Mouse (Mus musculus): ENCODE results near the gene Arhgap11a. TPM values are rescaled to one million over a fixed set of nuclear protein-coding genes. Genes with fewer than 3 reads are reported as not detected.

The Arhgap11a gene
- total and polyA plus RNA-seq, 3 experiments, result 24.3 to 43.1 (median 29.7) TPM

DNA sequence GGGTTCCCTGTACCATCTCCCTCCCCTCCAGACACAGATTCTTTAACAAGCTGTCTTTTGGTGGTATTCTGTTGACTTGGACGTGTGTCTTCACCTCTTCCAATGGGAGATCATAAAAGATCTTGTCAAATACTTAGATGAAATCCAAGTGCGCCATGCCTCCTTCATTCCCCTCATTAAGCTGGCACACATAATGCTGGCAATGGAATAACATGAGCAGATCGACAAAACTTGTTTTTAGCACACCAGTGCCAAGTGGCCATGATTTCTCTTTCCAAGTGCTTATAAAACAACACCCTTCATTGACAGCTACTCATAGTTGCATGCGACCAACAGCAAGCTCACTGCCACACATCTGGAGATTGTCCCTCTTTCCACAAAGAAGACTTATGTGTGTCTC, 60.6 kb downstream of the Arhgap11a start:
- H3K27me3 ChIP-seq (ENCODE audit: control insufficient read depth in 1 of 2, insufficient read depth in 2 of 2, low read length in 2 of 2), result no peaks in the 10 kb centered on the region; a peak in 1 of 4 replicates
- TF ChIP-seq TAL1 (IDR thresholded peaks at IDR 0.05; ENCODE audit: low read length), result no peak
- TF ChIP-seq POLR2A (IDR thresholded peaks at IDR 0.05; ENCODE audit: control insufficient read depth in 1 of 2, insufficient read depth in 1 of 2, low read depth in 1 of 2, low read length in 2 of 2, poor library complexity in 1 of 2), result no peak
- TF ChIP-seq CHD1 (IDR thresholded peaks at IDR 0.05; ENCODE audit: low read depth, low read length), result no peak
- no peak for TF ChIP-seq SIN3A (IDR thresholded peaks at IDR 0.05; ENCODE audit: low read length)
- no peaks in the 10 kb centered on the region for H3K79me2 ChIP-seq (ENCODE audit: control insufficient read depth, insufficient read depth, low read length, poor library complexity)
- no peaks in the 10 kb centered on the region for H3K36me3 ChIP-seq (ENCODE audit: control insufficient read depth in 1 of 2, insufficient read depth in 2 of 2, low read length in 2 of 2)
- H3K4me3 ChIP-seq (ENCODE audit: control insufficient read depth in 1 of 2, insufficient read depth in 1 of 2, low read depth in 2 of 2, low read length in 2 of 2), result no peak overlapping the region
- H3K27ac ChIP-seq (ENCODE audit: control insufficient read depth, low read depth, low read length), result no peak overlapping the region
- no peak overlapping the region for H3K9ac ChIP-seq (ENCODE audit: control insufficient read depth, low read depth, low read length, poor library complexity, severe bottlenecking)
- no peaks in the 10 kb centered on the region for H3K9me3 ChIP-seq (replicated peaks; ENCODE audit: insufficient read depth, low read length)
- no peaks in the 10 kb centered on the region for H3K4me1 ChIP-seq (ENCODE audit: control insufficient read depth in 1 of 2, insufficient read depth in 2 of 2, low read length in 2 of 2)
- no peak for DNase-seq (ENCODE audit: low read depth, low spot score)

DNA sequence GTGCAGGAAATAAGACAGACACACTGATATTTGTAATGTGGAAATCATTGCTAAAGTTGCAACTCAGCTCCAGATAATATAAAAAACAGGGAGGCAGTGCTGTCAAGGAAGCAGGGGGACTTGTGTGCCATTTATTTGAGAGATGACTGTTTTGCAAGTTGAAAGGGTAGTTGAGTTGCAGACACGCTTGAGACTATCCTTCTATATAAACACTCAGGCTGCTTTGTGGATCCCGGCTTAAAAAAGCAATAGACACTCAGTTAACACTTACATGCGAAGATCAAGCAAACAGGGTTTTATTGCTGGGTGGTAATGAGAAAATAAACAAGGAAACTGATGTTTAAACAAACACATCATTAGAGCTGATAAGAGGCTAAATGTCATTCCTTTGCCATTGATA, 63.6 kb downstream of the Arhgap11a start:
- DNase-seq (ENCODE audit: low read depth, low spot score), result no peak
- Histone ChIP-seq H3K9ac (ENCODE audit: control insufficient read depth, low read depth, low read length, poor library complexity, severe bottlenecking) (no peak overlapping the region), H3K36me3 (ENCODE audit: control insufficient read depth in 1 of 2, insufficient read depth in 2 of 2, low read length in 2 of 2) (no peaks in the 10 kb centered on the region), H3K79me2 (ENCODE audit: control insufficient read depth, insufficient read depth, low read length, poor library complexity) (no peaks in the 10 kb centered on the region), H3K27ac (ENCODE audit: control insufficient read depth, low read depth, low read length) (no peak overlapping the region), H3K9me3 (replicated peaks; ENCODE audit: insufficient read depth, low read length) (no peaks in the 10 kb centered on the region), H3K4me3 (ENCODE audit: control insufficient read depth in 1 of 2, insufficient read depth in 1 of 2, low read depth in 2 of 2, low read length in 2 of 2) (no peak overlapping the region), H3K4me1 (ENCODE audit: control insufficient read depth in 1 of 2, insufficient read depth in 2 of 2, low read length in 2 of 2) (no peaks in the 10 kb centered on the region), H3K27me3 (ENCODE audit: control insufficient read depth in 1 of 2, insufficient read depth in 2 of 2, low read length in 2 of 2) (no peaks in the 10 kb centered on the region; a peak in 1 of 4 replicates)
- TF ChIP-seq NRF1 (IDR thresholded peaks at IDR 0.05; ENCODE audit: insufficient read depth, low read depth, low read length, poor library complexity, severe bottlenecking) (no peak), CHD2 (IDR thresholded peaks at IDR 0.05; ENCODE audit: low read length) (no peak), KAT2A (conservative IDR thresholded peaks at IDR 0.05; ENCODE audit: low read depth, low read length) (no peak), BHLHE40 (IDR thresholded peaks at IDR 0.05; ENCODE audit: borderline replicate concordance, low read depth, low read length) (no peak), SMC3 (IDR thresholded peaks at IDR 0.05; ENCODE audit: low read depth, low read length) (no peak), HCFC1 (IDR thresholded peaks at IDR 0.05; ENCODE audit: low read depth, low read length) (no peak)

DNA sequence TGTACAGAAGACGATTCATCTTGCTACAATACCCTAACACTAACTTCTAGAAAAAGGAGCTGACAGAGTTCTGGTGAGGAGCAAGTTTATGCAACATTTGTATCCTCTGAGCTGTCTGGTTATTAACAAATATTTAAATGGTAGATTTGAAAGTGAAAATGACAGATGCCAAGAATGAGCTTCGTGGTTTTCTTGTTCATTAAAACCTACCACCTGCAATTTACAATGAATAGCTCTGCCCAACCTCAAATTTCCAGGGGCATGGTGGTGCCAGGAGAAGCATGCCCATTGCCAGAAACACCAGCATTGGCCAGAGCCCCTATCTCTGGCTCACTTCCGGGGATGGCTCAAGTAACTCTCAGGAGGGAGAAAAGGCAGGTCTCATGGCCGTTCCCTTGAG, 66.9 kb downstream of the Arhgap11a start:
- H3K27me3 ChIP-seq (ENCODE audit: control insufficient read depth in 1 of 2, insufficient read depth in 2 of 2, low read length in 2 of 2), result no peaks in the 10 kb centered on the region; a peak in 1 of 4 replicates
- DNase-seq (ENCODE audit: low read depth, low spot score), result no peak
- H3K9ac ChIP-seq (ENCODE audit: control insufficient read depth, low read depth, low read length, poor library complexity, severe bottlenecking), result no peak overlapping the region
- H3K79me2 ChIP-seq (ENCODE audit: control insufficient read depth, insufficient read depth, low read length, poor library complexity), result no peaks in the 10 kb centered on the region
- H3K4me3 ChIP-seq (ENCODE audit: control insufficient read depth in 1 of 2, insufficient read depth in 1 of 2, low read depth in 2 of 2, low read length in 2 of 2), result no peak overlapping the region
- no peaks in the 10 kb centered on the region for H3K36me3 ChIP-seq (ENCODE audit: control insufficient read depth in 1 of 2, insufficient read depth in 2 of 2, low read length in 2 of 2)
- TF ChIP-seq SIN3A (IDR thresholded peaks at IDR 0.05; ENCODE audit: low read length), result no peak
- TF ChIP-seq ZMIZ1 (IDR thresholded peaks at IDR 0.05; ENCODE audit: low read depth, low read length), result no peak
- no peak for TF ChIP-seq E2F4 (IDR thresholded peaks at IDR 0.05; ENCODE audit: borderline replicate concordance, low read depth, low read length)
- TF ChIP-seq TCF12 (IDR thresholded peaks at IDR 0.05; ENCODE audit: low read depth, low read length), result no peak
- H3K4me1 ChIP-seq (ENCODE audit: control insufficient read depth in 1 of 2, insufficient read depth in 2 of 2, low read length in 2 of 2), result no peaks in the 10 kb centered on the region
- H3K9me3 ChIP-seq (replicated peaks; ENCODE audit: insufficient read depth, low read length), result no peaks in the 10 kb centered on the region
- no peak overlapping the region for H3K27ac ChIP-seq (ENCODE audit: control insufficient read depth, low read depth, low read length)

Other genes with a start within 250 kb of the Arhgap11a start
- not detected in 2 replicates for gene Grem1, start 90.0 kb downstream of the Arhgap11a start, total RNA-seq (2012; rRNA removed)
- gene Grem1, start 90.0 kb downstream of the Arhgap11a start, polyA plus RNA-seq (2012; ENCODE audit: insufficient read depth in 1 of 2, insufficient read length in 2 of 2, low read depth in 1 of 2, low replicate concordance in 2 of 2, missing spikeins in 1 of 2), result not detected
- gene Scg5, start 19.5 kb downstream of the Arhgap11a start, total RNA-seq (2012; rRNA removed), result 0.31 TPM in 1 of 2 replicates, not detected in the other
- gene Scg5, start 19.5 kb downstream of the Arhgap11a start, polyA plus RNA-seq (2012; ENCODE audit: insufficient read depth in 1 of 2, insufficient read length in 2 of 2, low read depth in 1 of 2, low replicate concordance in 2 of 2, missing spikeins in 1 of 2), result under 1 TPM in 1 of 2 experiments, not detected in 1; 0.17 TPM
- not detected in 2 replicates for gene Gjd2, start 165.0 kb upstream of the Arhgap11a start, total RNA-seq (2012; rRNA removed)
- not detected for gene Gjd2, start 165.0 kb upstream of the Arhgap11a start, polyA plus RNA-seq (2012; ENCODE audit: insufficient read depth in 1 of 2, insufficient read length in 2 of 2, low read depth in 1 of 2, low replicate concordance in 2 of 2, missing spikeins in 1 of 2)
- 0.10 TPM in 1 of 2 replicates, not detected in the other for gene Actc1, start 204.9 kb upstream of the Arhgap11a start, total RNA-seq (2012; rRNA removed)
- not detected for gene Actc1, start 204.9 kb upstream of the Arhgap11a start, polyA plus RNA-seq (2012; ENCODE audit: insufficient read depth in 1 of 2, insufficient read length in 2 of 2, low read depth in 1 of 2, low replicate concordance in 2 of 2, missing spikeins in 1 of 2)